Comparison of ENCODE assay signal across 10 mouse cellular contexts in the genomic region with DNA sequence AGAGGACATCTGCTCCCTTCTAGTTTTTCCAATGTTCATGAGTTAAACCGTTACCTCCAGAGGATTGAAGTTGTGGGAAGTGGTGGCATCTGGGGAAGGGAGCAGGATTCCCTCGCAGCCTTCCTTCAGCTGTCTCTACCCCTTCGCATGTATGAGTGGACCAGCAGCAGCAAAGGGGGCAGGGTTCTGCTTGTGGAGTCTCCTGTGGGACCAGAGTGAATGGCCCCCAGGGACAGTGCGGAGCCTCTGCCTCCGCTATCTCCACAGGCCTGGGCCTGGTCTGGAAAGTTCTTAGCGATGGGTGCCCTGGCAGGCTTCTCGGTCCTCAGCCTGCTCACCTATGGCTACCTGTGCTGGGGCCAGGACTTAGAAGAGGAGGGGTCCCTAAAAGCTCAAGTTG. TPM values are rescaled to one million over a fixed set of nuclear protein-coding genes. Genes with fewer than 3 reads are reported as not detected.
DNase-seq lines count a peak whose midpoint lies in the region; ATAC-seq and TF ChIP-seq lines count a peak whose summit lies in the region.
"Had no signal": no experiment of that assay in that cellular context is flagged by ENCODE, and none has a peak within 500 bp of the region (broad histone marks: within the 10 kb centered on the region; RNA-seq: fewer than 3 reads in every experiment).

No protein-coding gene starts in this region.

- no peaks in the 10 kb centered on the region for H3K9me3 ChIP-seq in heart, embryonic 13.5 days
- no peaks in the 10 kb centered on the region for H3K9me3 ChIP-seq in heart, embryonic 10.5 days
- no peaks in the 10 kb centered on the region for H3K9me3 ChIP-seq in embryonic facial prominence, embryonic 14.5 days (ENCODE audit: control insufficient read depth, low read length)
- no peaks in the 10 kb centered on the region for H3K9me3 ChIP-seq in limb, embryonic 15.5 days

- H3K36me3 ChIP-seq in heart, embryonic 13.5 days: no peaks in the 10 kb centered on the region
- H3K36me3 ChIP-seq in heart, embryonic 10.5 days: no peaks in the 10 kb centered on the region
- H3K36me3 ChIP-seq in embryonic facial prominence, embryonic 14.5 days (ENCODE audit: control insufficient read depth, insufficient read depth, low read length): no peaks in the 10 kb centered on the region
- H3K36me3 ChIP-seq in limb, embryonic 15.5 days: no peaks in the 10 kb centered on the region

- peaks cover 7% of the 10 kb centered on the region for H3K4me1 ChIP-seq in heart, embryonic 13.5 days
- H3K4me1 ChIP-seq in heart, embryonic 10.5 days: peaks cover 9% of the 10 kb centered on the region; the same call in 1 of the 2 replicates
- 0 out of 2 replicates have a peak, but pooled peaks cover 4% of the 10 kb centered on the region for H3K4me1 ChIP-seq in embryonic facial prominence, embryonic 14.5 days (ENCODE audit: control insufficient read depth, insufficient read depth, low read length)
- peaks cover 23% of the 10 kb centered on the region for H3K4me1 ChIP-seq in limb, embryonic 15.5 days

- H3K9ac ChIP-seq in heart, embryonic 13.5 days: no peak overlapping the region
- H3K9ac ChIP-seq in embryonic facial prominence, embryonic 14.5 days (ENCODE audit: low read depth, low read length): peak overlapping the region; percentile 77; the same call in 1 of the 2 replicates
- 0 out of 2 replicates have a peak overlapping the region, but pooled peaks have one; percentile 51 for H3K9ac ChIP-seq in limb, embryonic 15.5 days

- peak overlapping the region; percentile 95 for H3K4me2 ChIP-seq in heart, embryonic 13.5 days
- peak overlapping the region; percentile 92 for H3K4me2 ChIP-seq in embryonic facial prominence, embryonic 14.5 days (ENCODE audit: low read depth, low read length)
- H3K4me2 ChIP-seq in limb, embryonic 15.5 days: peak overlapping the region; percentile 70

- no peak for DNase-seq in heart, embryonic 10.5 days (ENCODE audit: low spot score)
- no peak for DNase-seq in left cerebral cortex, adult 2 months (ENCODE audit: extremely low spot score in 1 of 2, low spot score in 2 of 2)
- DNase-seq in left cerebral cortex, adult 11 months (ENCODE audit: low spot score): no peak
- no peak for DNase-seq in embryonic facial prominence, embryonic 14.5 days (ENCODE audit: low spot score)
- DNase-seq in frontal cortex, postnatal 10 days (ENCODE audit: low spot score in 2 of 2): no peak
- DNase-seq in thymus, postnatal 0 days (ENCODE audit: low spot score): no peak
- DNase-seq: kidney, postnatal 14 days had no signal

- peaks cover 12% of the 10 kb centered on the region for H3K27me3 ChIP-seq in heart, embryonic 13.5 days (replicated peaks)
- peaks cover 26% of the 10 kb centered on the region; the same call in 1 of the 2 replicates for H3K27me3 ChIP-seq in heart, embryonic 10.5 days (ENCODE audit: insufficient read depth, poor library complexity, severe bottlenecking)
- no peaks in the 10 kb centered on the region for H3K27me3 ChIP-seq in embryonic facial prominence, embryonic 14.5 days (replicated peaks; ENCODE audit: control insufficient read depth, insufficient read depth, low read length)
- H3K27me3 ChIP-seq in limb, embryonic 15.5 days: no peaks in the 10 kb centered on the region
- H3K27me3 ChIP-seq: CH12.LX had no signal

- WGBS in heart, embryonic 13.5 days: 75% methylated on average over 7 of the region's 7 CpGs
- 72% methylated on average over 7 of the region's 7 CpGs for WGBS in heart, embryonic 10.5 days
- 80% methylated on average over 7 of the region's 7 CpGs for WGBS in embryonic facial prominence, embryonic 14.5 days
- 80% methylated on average over 7 of the region's 7 CpGs for WGBS in limb, embryonic 15.5 days

- no peak overlapping the region for H3K27ac ChIP-seq in heart, embryonic 13.5 days (replicated peaks)
- no peak overlapping the region for H3K27ac ChIP-seq in heart, embryonic 10.5 days
- H3K27ac ChIP-seq in left cerebral cortex, adult 2 months: no peak overlapping the region
- no peak overlapping the region for H3K27ac ChIP-seq in embryonic facial prominence, embryonic 14.5 days (replicated peaks; ENCODE audit: low read depth, low read length)
- no peak overlapping the region for H3K27ac ChIP-seq in limb, embryonic 15.5 days

- ATAC-seq in heart, embryonic 13.5 days (ENCODE audit: extremely low read depth, insufficient number of reproducible peaks, low FRiP score, low TSS enrichment): no peak
- ATAC-seq in embryonic facial prominence, embryonic 14.5 days (ENCODE audit: low read depth): no peak
- ATAC-seq in limb, embryonic 15.5 days (ENCODE audit: insufficient number of reproducible peaks, low FRiP score, low TSS enrichment, low read depth): no peak

- H3K4me3 ChIP-seq in heart, embryonic 13.5 days: peak overlapping the region; percentile 62
- H3K4me3 ChIP-seq in heart, embryonic 10.5 days: no peak overlapping the region
- peak overlapping the region; percentile 49; the same call in 1 of the 2 replicates for H3K4me3 ChIP-seq in left cerebral cortex, adult 2 months
- peak overlapping the region; percentile 51 for H3K4me3 ChIP-seq in embryonic facial prominence, embryonic 14.5 days (ENCODE audit: low read depth, low read length)
- H3K4me3 ChIP-seq in limb, embryonic 15.5 days: peak overlapping the region; percentile 55

- intact Hi-C loops in left cerebral cortex, adult 2 months (cut with DNase I): no loop called here

- TF ChIP-seq CTCF in left cerebral cortex, adult 2 months (IDR thresholded peaks at IDR 0.05): no peak

RNA-seq across cellular contexts. Expression of gene Arsj, which starts 1.1 kb away (rescaled TPM):
- 0.57 and 0.61 TPM in 2 replicates for polyA plus RNA-seq in heart, embryonic 13.5 days (2015; fragmentation: Nextera tagmentation; extraction: Ambion mirVana)
- polyA plus RNA-seq in heart, embryonic 10.5 days (2016; fragmentation: Nextera tagmentation; extraction: Ambion mirVana): 0.25 TPM in 1 of 2 replicates, not detected in the other
- 1 to 10 TPM; 2.8 to 2.9 TPM for total RNA-seq in left cerebral cortex, adult 2 months (2021)
- polyA plus RNA-seq in embryonic facial prominence, embryonic 14.5 days (2014; fragmentation: Nextera tagmentation; extraction: Ambion mirVana): 5.0 and 5.6 TPM in 2 replicates
- polyA plus RNA-seq in limb, embryonic 15.5 days (2015; fragmentation: Nextera tagmentation; extraction: Ambion mirVana): 7.3 and 8.2 TPM in 2 replicates
- polyA plus RNA-seq in thymus, postnatal 0 days (2015; fragmentation: Nextera tagmentation; extraction: Ambion mirVana): 0.26 and 0.27 TPM in 2 replicates
- total RNA-seq: CH12.LX had no signal
